Mouse (Mus musculus): ENCODE data around the gene Olfr1307. TPM values are rescaled to one million over a fixed set of nuclear protein-coding genes. Genes with fewer than 3 reads are reported as not detected.

Gene Olfr1307
- not detected for polyA plus RNA-seq (2014; fragmentation: Illumina TruSeq; extraction: RNeasy Lipid Tissue Mini Kit (QIAGEN cat#74804); ENCODE audit: low read depth, low replicate concordance)

DNA sequence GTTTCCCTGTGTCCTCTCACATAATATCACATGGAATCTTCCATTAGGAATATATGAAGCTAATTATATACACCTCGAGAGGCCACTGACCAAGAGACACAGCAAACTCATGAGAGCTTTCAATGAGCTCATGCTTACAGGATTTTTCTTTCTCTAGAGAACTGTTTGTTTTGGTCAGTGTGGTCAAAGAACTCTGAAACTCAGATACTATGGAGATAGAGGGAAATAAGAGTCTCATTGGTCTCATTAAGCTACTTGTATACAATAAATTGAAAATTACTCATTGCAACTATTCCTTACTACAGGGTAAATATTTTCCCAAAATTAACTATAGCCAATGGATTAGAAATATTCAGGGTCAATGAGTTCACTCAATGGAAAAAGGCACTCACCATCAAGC, at the start of gene Olfr1307:
Gene Olfr1307, minus strand, starts transcription at position 101 of the 400 bp plus-strand sequence.

DNA sequence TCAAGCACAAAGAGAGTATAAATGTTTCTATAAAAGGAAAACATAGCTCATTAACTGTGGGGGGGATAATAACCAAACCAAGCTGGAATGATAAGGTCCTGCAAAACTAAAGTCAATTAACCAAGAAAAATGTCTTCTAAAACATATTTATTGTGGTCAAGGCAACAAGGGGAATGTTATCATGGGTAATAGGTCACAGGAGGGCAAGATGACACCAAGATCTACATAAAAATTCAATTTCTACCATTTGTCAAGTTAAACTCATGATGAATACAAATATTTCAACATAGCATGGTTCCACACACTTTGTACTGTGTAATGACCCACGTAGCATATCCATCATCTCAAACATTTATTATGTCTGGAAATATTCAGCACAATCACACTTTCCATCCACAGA, 40.9 kb upstream of the Olfr1307 start, which contains the start of gene Olfr1309:
Gene Olfr1309, minus strand, starts transcription at position 101 of the 400 bp plus-strand sequence.

GRCm38 (mm10) chr2:111964844-111965243, 15.6 kb upstream of the Olfr1307 start, which contains the start of gene Olfr1308:
Olfr1308 (minus strand) TSS chr2:111964944.

DNA sequence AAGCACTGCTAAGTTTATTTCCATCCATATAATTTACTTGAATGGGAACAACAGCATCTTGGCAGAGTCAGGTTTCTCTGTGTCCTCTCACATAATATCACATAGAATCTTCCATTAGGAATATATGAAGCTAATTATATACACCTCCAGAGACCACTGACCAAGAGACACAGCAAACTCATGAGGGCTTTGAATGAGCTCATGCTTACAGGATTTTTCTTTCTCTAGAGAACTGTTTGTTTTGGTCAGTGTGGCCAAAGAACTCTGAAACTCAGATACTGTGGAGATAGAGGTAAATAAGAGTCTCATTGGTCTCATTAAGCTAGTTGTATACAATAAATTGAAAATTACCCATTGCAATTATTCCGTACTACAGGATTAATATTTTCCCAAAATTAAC, 33.1 kb downstream of the Olfr1307 start, which contains the start of gene Olfr1306:
Gene Olfr1306, minus strand, starts transcription at position 101 of the 400 bp plus-strand sequence.

Other genes with a start within 250 kb of the Olfr1307 start
- not detected for gene Olfr1301, start 198.4 kb downstream of the Olfr1307 start, polyA plus RNA-seq (2014; fragmentation: Illumina TruSeq; extraction: RNeasy Lipid Tissue Mini Kit (QIAGEN cat#74804); ENCODE audit: low read depth, low replicate concordance)
- gene Olfr1302, start 172.0 kb downstream of the Olfr1307 start, polyA plus RNA-seq (2014; fragmentation: Illumina TruSeq; extraction: RNeasy Lipid Tissue Mini Kit (QIAGEN cat#74804); ENCODE audit: low read depth, low replicate concordance), result not detected
- not detected for gene Olfr1303, start 129.1 kb downstream of the Olfr1307 start, polyA plus RNA-seq (2014; fragmentation: Illumina TruSeq; extraction: RNeasy Lipid Tissue Mini Kit (QIAGEN cat#74804); ENCODE audit: low read depth, low replicate concordance)
- gene Olfr1305, start 72.3 kb downstream of the Olfr1307 start, polyA plus RNA-seq (2014; fragmentation: Illumina TruSeq; extraction: RNeasy Lipid Tissue Mini Kit (QIAGEN cat#74804); ENCODE audit: low read depth, low replicate concordance), result not detected
- gene Olfr1306, start 33.2 kb downstream of the Olfr1307 start, polyA plus RNA-seq (2014; fragmentation: Illumina TruSeq; extraction: RNeasy Lipid Tissue Mini Kit (QIAGEN cat#74804); ENCODE audit: low read depth, low replicate concordance), result not detected
- not detected for gene Olfr1308, start 15.5 kb upstream of the Olfr1307 start, polyA plus RNA-seq (2014; fragmentation: Illumina TruSeq; extraction: RNeasy Lipid Tissue Mini Kit (QIAGEN cat#74804); ENCODE audit: low read depth, low replicate concordance)
- gene Olfr1309, start 40.8 kb upstream of the Olfr1307 start, polyA plus RNA-seq (2014; fragmentation: Illumina TruSeq; extraction: RNeasy Lipid Tissue Mini Kit (QIAGEN cat#74804); ENCODE audit: low read depth, low replicate concordance), result not detected
- gene Olfr1310, start 63.3 kb upstream of the Olfr1307 start, polyA plus RNA-seq (2014; fragmentation: Illumina TruSeq; extraction: RNeasy Lipid Tissue Mini Kit (QIAGEN cat#74804); ENCODE audit: low read depth, low replicate concordance), result not detected
- not detected for gene Olfr1311, start 75.0 kb upstream of the Olfr1307 start, polyA plus RNA-seq (2014; fragmentation: Illumina TruSeq; extraction: RNeasy Lipid Tissue Mini Kit (QIAGEN cat#74804); ENCODE audit: low read depth, low replicate concordance)
- gene Olfr1312, start 100.8 kb upstream of the Olfr1307 start, polyA plus RNA-seq (2014; fragmentation: Illumina TruSeq; extraction: RNeasy Lipid Tissue Mini Kit (QIAGEN cat#74804); ENCODE audit: low read depth, low replicate concordance), result not detected
- not detected for gene Olfr1313, start 128.4 kb upstream of the Olfr1307 start, polyA plus RNA-seq (2014; fragmentation: Illumina TruSeq; extraction: RNeasy Lipid Tissue Mini Kit (QIAGEN cat#74804); ENCODE audit: low read depth, low replicate concordance)
- gene Olfr1314, start 147.3 kb upstream of the Olfr1307 start, polyA plus RNA-seq (2014; fragmentation: Illumina TruSeq; extraction: RNeasy Lipid Tissue Mini Kit (QIAGEN cat#74804); ENCODE audit: low read depth, low replicate concordance), result not detected
- not detected for gene Olfr1315-ps1, start 166.0 kb upstream of the Olfr1307 start, polyA plus RNA-seq (2014; fragmentation: Illumina TruSeq; extraction: RNeasy Lipid Tissue Mini Kit (QIAGEN cat#74804); ENCODE audit: low read depth, low replicate concordance)
- not detected for gene Olfr1316, start 185.5 kb upstream of the Olfr1307 start, polyA plus RNA-seq (2014; fragmentation: Illumina TruSeq; extraction: RNeasy Lipid Tissue Mini Kit (QIAGEN cat#74804); ENCODE audit: low read depth, low replicate concordance)
- gene Olfr1317, start 190.9 kb upstream of the Olfr1307 start, polyA plus RNA-seq (2014; fragmentation: Illumina TruSeq; extraction: RNeasy Lipid Tissue Mini Kit (QIAGEN cat#74804); ENCODE audit: low read depth, low replicate concordance), result not detected
- gene Olfr1318, start 204.8 kb upstream of the Olfr1307 start, polyA plus RNA-seq (2014; fragmentation: Illumina TruSeq; extraction: RNeasy Lipid Tissue Mini Kit (QIAGEN cat#74804); ENCODE audit: low read depth, low replicate concordance), result not detected